Mouse (Mus musculus) urinary bladder, postnatal 0 days (tissue): ENCODE data around the gene Sdf2l1. TPM values are rescaled to one million over a fixed set of nuclear protein-coding genes. Genes with fewer than 3 reads are reported as not detected.

Source experiments
- microRNA counts: library from miRNA; unstranded; fragments of <30 nt; microRNA quantifications from one replicate; lab custom pipeline; 2016
- microRNA-seq: library from miRNA; unstranded; fragments of <30 nt; microRNA quantifications from one replicate; pipeline ENCODE4, GENCODE M21; 2016
- polyA plus RNA-seq: library from polyadenylated mRNA; unstranded; fragments of >200 nt; fragmentation: Nextera tagmentation; extraction: Ambion mirVana; gene quantifications from 2 replicates; pipeline ENCODE4 v1.2.1, GENCODE M21; 2015

Gene Sdf2l1
- polyA plus RNA-seq, result 28.0 and 31.3 TPM in 2 replicates

GRCm38 (mm10) chr16:17132089-17132905, at the start of gene Sdf2l1:
TSS of gene Sdf2l1 (minus strand) at chr16:17132383.

GRCm38 (mm10) chr16:17146772-17147235, 14.6 kb upstream of the Sdf2l1 start, which contains the start of gene Ccdc116:
TSS of gene Ccdc116 (minus strand) at chr16:17147229.

GRCm38 (mm10) chr16:17144339-17144738, 12.2 kb upstream of the Sdf2l1 start, which contains the start of gene Ydjc:
TSS of gene Ydjc (plus strand) at chr16:17144621.

GRCm38 (mm10) chr16:17124871-17125520, 7.2 kb downstream of the Sdf2l1 start, which contains the start of gene 2610318N02Rik:
TSS of gene 2610318N02Rik (minus strand) at chr16:17125167.

GRCm38 (mm10) chr16:17110771-17111743, 21.1 kb downstream of the Sdf2l1 start, which contains the start of gene Ppil2:
TSS of gene Ppil2 (minus strand) at chr16:17111257.

MicroRNAs within 50 kb of the gene (microRNA counts, 519-probe panel; counts per million panel counts)
- 3,544 counts per million, percentile 61 among the panel's probes with 10 or more counts for microRNA mmu-miR-130b (lab: Ali Mortazavi, UCI)
- 2,376 counts per million, percentile 32 among the panel's probes with 10 or more counts for microRNA mmu-miR-301b (lab: Ali Mortazavi, UCI)

Small RNA genes lying within 50 kb of the gene (microRNA-seq; reads per million reads assigned to microRNA genes)
- gene Mir130b, result 1,210 reads per million, percentile 75 among the genes with 10 or more reads in this experiment
- 24.1 reads per million, percentile 29 among the genes with 10 or more reads in this experiment for gene Mir301b

Other genes with a start within 250 kb of the Sdf2l1 start
- 8.2 and 8.5 TPM in 2 replicates for gene Ppm1f, start 235.9 kb downstream of the Sdf2l1 start, polyA plus RNA-seq
- gene Mapk1, start 149.0 kb downstream of the Sdf2l1 start, polyA plus RNA-seq, result 128 and 140 TPM in 2 replicates
- 3.8 and 4.5 TPM in 2 replicates for gene Ypel1, start 62.7 kb downstream of the Sdf2l1 start, polyA plus RNA-seq
- 63.4 and 70.7 TPM in 2 replicates for gene Ppil2, start 21.1 kb downstream of the Sdf2l1 start, polyA plus RNA-seq
- gene 2610318N02Rik, start 7.2 kb downstream of the Sdf2l1 start, polyA plus RNA-seq, result 2.3 and 3.2 TPM in 2 replicates
- gene Ydjc, start 12.2 kb upstream of the Sdf2l1 start, polyA plus RNA-seq, result 10.6 and 11.7 TPM in 2 replicates
- gene Ccdc116, start 14.8 kb upstream of the Sdf2l1 start, polyA plus RNA-seq, result 0.47 and 0.94 TPM in 2 replicates
- gene Ube2l3, start 70.3 kb upstream of the Sdf2l1 start, polyA plus RNA-seq, result 272 and 295 TPM in 2 replicates
- 0.23 and 0.33 TPM in 2 replicates for gene Rimbp3, start 76.2 kb upstream of the Sdf2l1 start, polyA plus RNA-seq
- gene Hic2, start 101.2 kb upstream of the Sdf2l1 start, polyA plus RNA-seq, result 2.8 and 3.2 TPM in 2 replicates
- gene Tmem191c, start 143.7 kb upstream of the Sdf2l1 start, polyA plus RNA-seq, result 10.1 and 10.8 TPM in 2 replicates
- 0.24 and 0.35 TPM in 2 replicates for gene Serpind1, start 199.0 kb upstream of the Sdf2l1 start, polyA plus RNA-seq